Mouse (Mus musculus) kidney, adult 2 months (tissue): ENCODE data around the gene Vps51.

ENCODE experiments used
- CTCF ChIP-seq: fragments of 200-500 bp; conservative IDR thresholded peaks from 2 replicates; pipeline ENCODE4 v1.5.1; 2011; ENCODE audit warnings: low read depth, mild to moderate bottlenecking, control low read depth, low read length, moderate library complexity, mixed read lengths; ENCODE audit not compliant: insufficient read depth, insufficient read length
- POLR2A ChIP-seq: fragments of 200-500 bp; IDR thresholded peaks from one replicate; pipeline ENCODE4 v1.6.1; 2011; ENCODE audit warnings: low read depth, low read length, control low read depth

DNA sequence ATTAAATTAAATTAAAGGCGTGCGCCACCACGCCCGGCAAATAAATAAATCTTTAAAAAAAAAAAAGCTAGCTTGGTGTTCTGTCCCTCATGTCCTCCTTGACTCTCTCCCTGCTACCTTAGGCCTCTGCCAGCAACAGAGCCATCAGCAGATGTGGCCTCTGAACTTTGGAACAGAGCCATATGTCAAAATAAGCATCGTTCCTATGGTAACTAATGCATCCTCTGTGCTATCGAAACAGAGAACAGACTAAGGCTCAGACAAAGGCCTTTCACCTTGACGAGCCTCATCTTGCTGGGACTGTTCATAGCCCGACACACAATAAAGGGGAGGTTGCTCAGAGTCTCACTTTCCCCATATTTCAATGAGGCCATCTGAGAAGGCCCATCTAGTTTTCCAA is 46.3 kb upstream of the Vps51 start:
- no peak for TF ChIP-seq CTCF
- TF ChIP-seq POLR2A: no peak
